Mouse (Mus musculus) midbrain, embryonic 10.5 days (tissue): ENCODE data around the gene Gm49394. TPM values are rescaled to one million over a fixed set of nuclear protein-coding genes. Genes with fewer than 3 reads are reported as not detected.
A peak's percentile ranks its signal among the peaks of the same experiment; 100 is the strongest.

Experiments
- microRNA counts: library from miRNA; unstranded; fragments of <30 nt; microRNA quantifications from one replicate; lab custom pipeline; 2017
- microRNA-seq: library from miRNA; unstranded; fragments of <30 nt; microRNA quantifications from one replicate; pipeline ENCODE4, GENCODE M21; 2017
- polyA plus RNA-seq: library from polyadenylated mRNA; unstranded; fragments of >200 nt; fragmentation: Nextera tagmentation; extraction: Ambion mirVana; gene quantifications from 2 replicates; pipeline ENCODE4 v1.2.1, GENCODE M21; 2016

The Gm49394 gene
- polyA plus RNA-seq, 1 experiment from 2014 or later: not detected

MicroRNAs within 50 kb of the gene (microRNA counts, 519-probe panel; counts per million panel counts)
- microRNA mmu-miR-483 (lab: Ali Mortazavi, UCI): not detected

Small RNA genes within 50 kb of the gene (microRNA-seq; reads per million reads assigned to microRNA genes)
- 625 reads per million, percentile 71 among the genes with 10 or more reads in this experiment for gene Mir483

Other genes with a start within 250 kb of the Gm49394 start
- gene Syt8, start 235.1 kb downstream of the Gm49394 start, polyA plus RNA-seq: 0.34 TPM in 1 of 2 replicates, not detected in the other
- 0.52 and 1.5 TPM in 2 replicates for gene Tnni2, start 228.1 kb downstream of the Gm49394 start, polyA plus RNA-seq
- gene Lsp1, start 209.1 kb downstream of the Gm49394 start, polyA plus RNA-seq: 14.2 and 15.0 TPM in 2 replicates
- gene Tnnt3, start 171.1 kb downstream of the Gm49394 start, polyA plus RNA-seq: 1.9 TPM in 2 replicates
- 15.8 and 20.3 TPM in 2 replicates for gene Mrpl23, start 137.3 kb downstream of the Gm49394 start, polyA plus RNA-seq
- 151 and 161 TPM in 2 replicates for gene Igf2, start 3.1 kb downstream of the Gm49394 start, polyA plus RNA-seq
- not detected in 2 replicates for gene Ins2, start 73.4 kb upstream of the Gm49394 start, polyA plus RNA-seq